Mouse (Mus musculus): ENCODE results near the gene Hexdc. TPM values are rescaled to one million over a fixed set of nuclear protein-coding genes. Genes with fewer than 3 reads are reported as not detected.
A peak's percentile ranks its signal among the peaks of the same experiment; 100 is the strongest.

The Hexdc gene
- polyA plus RNA-seq, 1 experiment: 54.1 TPM

DNA sequence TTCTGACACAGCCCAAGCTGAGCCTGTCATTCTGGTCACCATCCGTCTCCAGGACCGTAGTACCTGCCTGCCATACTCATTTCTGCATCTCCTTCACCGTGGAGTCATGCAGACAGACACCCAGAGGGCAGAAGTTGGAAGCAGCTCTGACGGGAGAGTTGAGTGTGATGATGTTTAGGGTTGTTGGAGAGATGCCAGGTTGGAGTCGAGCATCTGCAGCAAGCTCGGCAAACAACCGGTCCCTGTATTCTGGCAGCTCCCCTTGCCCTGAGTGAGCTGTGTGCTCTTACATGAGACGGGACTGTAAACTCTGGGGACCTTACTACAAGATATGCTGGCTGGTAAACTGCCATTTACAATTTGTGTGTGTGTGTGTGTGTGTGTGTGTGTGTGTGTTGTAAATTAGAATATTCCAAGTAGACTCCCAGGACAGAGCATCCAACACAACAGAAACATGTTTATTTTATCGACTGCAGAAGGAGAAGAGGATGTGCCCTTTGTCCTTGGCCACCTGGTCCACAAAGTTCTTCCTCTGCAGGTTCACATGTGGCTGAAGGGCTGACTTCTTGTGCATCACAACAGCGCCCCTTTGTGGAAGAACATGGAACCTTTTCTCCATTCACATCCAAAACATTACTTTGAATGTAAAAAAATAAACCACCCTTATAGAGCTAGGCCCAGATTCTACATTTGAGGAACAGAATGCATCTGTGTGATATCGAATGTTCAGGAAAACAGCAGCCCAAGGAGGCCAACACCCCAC lies 2.6 kb upstream of the Hexdc start:
- no peak for TF ChIP-seq POLR2A (IDR thresholded peaks at IDR 0.05; ENCODE audit: borderline replicate concordance, insufficient read depth, low read length)
- TF ChIP-seq CTCF (IDR thresholded peaks at IDR 0.05; ENCODE audit: borderline replicate concordance, insufficient read depth, low read depth, low read length): peak; percentile 56
- no peak for DNase-seq
- H3K27ac ChIP-seq (ENCODE audit: insufficient read depth, low read length): no peak overlapping the region
- WGBS: 37% methylated on average over 11 of the region's 11 CpGs
- no peaks in the 10 kb centered on the region for H3K27me3 ChIP-seq (ENCODE audit: control insufficient read depth, insufficient read depth, low read length)
- peaks cover 3% of the 10 kb centered on the region for H3K4me1 ChIP-seq (ENCODE audit: control insufficient read depth, insufficient read depth, low read length)
- H3K4me3 ChIP-seq (replicated peaks; ENCODE audit: insufficient read depth, low read depth, low read length): no peak overlapping the region

DNA sequence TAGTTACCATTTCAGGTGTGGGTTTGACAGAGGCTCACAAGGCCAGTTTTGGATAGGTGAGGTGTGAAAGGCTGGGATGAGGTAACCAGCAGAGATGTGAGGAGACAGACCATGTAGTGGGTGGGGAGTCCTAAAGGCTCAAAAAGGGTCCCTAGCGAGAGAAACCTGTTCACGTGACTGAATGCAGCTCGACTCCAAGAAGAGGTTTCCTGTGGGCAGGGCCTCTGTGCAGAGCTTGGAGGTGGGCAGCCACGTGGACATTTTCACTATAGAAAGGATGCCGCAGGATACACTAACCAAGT lies 423 bp upstream of the Hexdc start:
- TF ChIP-seq POLR2A (IDR thresholded peaks at IDR 0.05; ENCODE audit: borderline replicate concordance, insufficient read depth, low read length) (no peak), CTCF (IDR thresholded peaks at IDR 0.05; ENCODE audit: borderline replicate concordance, insufficient read depth, low read depth, low read length) (no peak)
- Histone ChIP-seq H3K4me3 (replicated peaks; ENCODE audit: insufficient read depth, low read depth, low read length) (peak overlapping the region; percentile 70), H3K4me1 (ENCODE audit: control insufficient read depth, insufficient read depth, low read length) (peaks cover 3% of the 10 kb centered on the region), H3K27me3 (ENCODE audit: control insufficient read depth, insufficient read depth, low read length) (no peaks in the 10 kb centered on the region), H3K27ac (ENCODE audit: insufficient read depth, low read length) (no peak overlapping the region)
- WGBS: 1% methylated on average over 5 of the region's 5 CpGs
- no peak for DNase-seq

DNA sequence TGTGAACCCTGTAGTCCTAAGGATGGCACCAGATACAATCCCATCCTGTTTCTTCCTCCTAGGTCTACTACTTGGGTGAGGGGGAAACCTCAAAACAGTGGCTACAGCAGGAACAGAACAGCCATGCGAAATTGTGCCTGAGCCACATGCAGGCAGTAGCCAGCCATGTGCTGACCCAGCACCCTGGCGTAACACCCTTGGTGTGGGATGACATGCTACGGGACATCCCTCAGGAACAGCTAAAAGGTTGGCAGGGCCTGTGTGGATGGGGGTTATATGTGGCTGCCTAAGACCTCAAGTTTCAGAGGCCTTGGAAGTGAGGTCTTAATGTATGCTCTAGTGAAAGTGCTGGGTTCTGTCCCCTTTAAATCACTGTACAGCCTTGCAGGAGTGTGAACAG lies 12.6 kb downstream of the Hexdc start:
- Histone ChIP-seq H3K4me3 (replicated peaks; ENCODE audit: insufficient read depth, low read depth, low read length) (no peak overlapping the region), H3K4me1 (ENCODE audit: control insufficient read depth, insufficient read depth, low read length) (peaks cover 13% of the 10 kb centered on the region), H3K27me3 (ENCODE audit: control insufficient read depth, insufficient read depth, low read length) (no peaks in the 10 kb centered on the region), H3K27ac (ENCODE audit: insufficient read depth, low read length) (no peak overlapping the region)
- 94% methylated on average over 3 of the region's 3 CpGs for whole genome bisulfite sequencing
- TF ChIP-seq CTCF (IDR thresholded peaks at IDR 0.05; ENCODE audit: borderline replicate concordance, insufficient read depth, low read depth, low read length) (no peak), POLR2A (IDR thresholded peaks at IDR 0.05; ENCODE audit: borderline replicate concordance, insufficient read depth, low read length) (no peak)
- no peak for DNase-seq

DNA sequence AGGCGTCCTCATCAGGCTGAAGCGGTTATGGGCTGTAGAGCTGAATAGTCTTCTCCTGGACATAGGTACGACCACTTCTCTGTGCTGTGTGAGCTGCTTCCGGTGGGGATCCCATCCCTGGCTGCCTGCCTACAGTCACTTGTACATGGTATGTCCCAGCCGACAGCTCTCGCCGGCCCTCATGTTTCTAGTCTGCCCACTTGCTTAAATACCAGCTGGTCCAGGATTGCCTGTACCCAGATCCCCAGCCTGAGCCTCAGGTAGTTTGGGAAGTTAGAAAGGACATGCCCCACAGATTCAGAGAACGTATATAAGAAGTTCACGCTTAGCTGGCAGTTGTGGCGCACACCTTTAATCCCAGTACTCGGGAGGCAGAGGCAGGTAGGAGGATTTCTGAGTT lies 15.5 kb downstream of the Hexdc start:
- TF ChIP-seq POLR2A (IDR thresholded peaks at IDR 0.05; ENCODE audit: borderline replicate concordance, insufficient read depth, low read length): no peak
- TF ChIP-seq CTCF (IDR thresholded peaks at IDR 0.05; ENCODE audit: borderline replicate concordance, insufficient read depth, low read depth, low read length): no peak
- no peak for DNase-seq
- Histone ChIP-seq H3K27ac (ENCODE audit: insufficient read depth, low read length) (no peak overlapping the region), H3K27me3 (ENCODE audit: control insufficient read depth, insufficient read depth, low read length) (no peaks in the 10 kb centered on the region), H3K4me3 (replicated peaks; ENCODE audit: insufficient read depth, low read depth, low read length) (no peak overlapping the region), H3K4me1 (ENCODE audit: control insufficient read depth, insufficient read depth, low read length) (peaks cover 17% of the 10 kb centered on the region)
- WGBS: 87% methylated on average over 11 of the region's 11 CpGs

DNA sequence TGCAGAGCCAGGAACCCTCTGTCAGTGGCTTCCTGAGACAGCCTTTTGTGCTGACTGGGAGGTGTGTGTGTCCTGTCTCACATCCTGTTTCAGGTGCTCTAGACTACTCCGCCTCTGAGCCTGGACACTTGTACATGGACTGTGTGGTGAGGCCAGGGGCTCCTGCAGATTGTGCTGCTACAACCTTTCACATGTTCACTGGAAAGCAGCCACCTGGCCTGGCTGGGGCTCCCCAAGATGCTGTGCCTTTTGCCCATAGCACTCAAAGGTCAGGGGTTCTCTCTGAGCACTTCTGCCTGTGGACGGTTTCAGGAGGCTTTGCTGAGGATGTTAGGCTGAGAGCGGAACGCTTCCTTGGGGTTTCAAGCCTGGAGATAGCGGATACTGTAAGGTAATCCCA lies 16.5 kb downstream of the Hexdc start:
- Histone ChIP-seq H3K27me3 (ENCODE audit: control insufficient read depth, insufficient read depth, low read length) (no peaks in the 10 kb centered on the region), H3K4me1 (ENCODE audit: control insufficient read depth, insufficient read depth, low read length) (peaks cover 17% of the 10 kb centered on the region), H3K27ac (ENCODE audit: insufficient read depth, low read length) (no peak overlapping the region), H3K4me3 (replicated peaks; ENCODE audit: insufficient read depth, low read depth, low read length) (no peak overlapping the region)
- TF ChIP-seq CTCF (IDR thresholded peaks at IDR 0.05; ENCODE audit: borderline replicate concordance, insufficient read depth, low read depth, low read length) (no peak), POLR2A (IDR thresholded peaks at IDR 0.05; ENCODE audit: borderline replicate concordance, insufficient read depth, low read length) (no peak)
- DNase-seq: no peak
- 68% methylated on average over 5 of the region's 5 CpGs for WGBS

DNA sequence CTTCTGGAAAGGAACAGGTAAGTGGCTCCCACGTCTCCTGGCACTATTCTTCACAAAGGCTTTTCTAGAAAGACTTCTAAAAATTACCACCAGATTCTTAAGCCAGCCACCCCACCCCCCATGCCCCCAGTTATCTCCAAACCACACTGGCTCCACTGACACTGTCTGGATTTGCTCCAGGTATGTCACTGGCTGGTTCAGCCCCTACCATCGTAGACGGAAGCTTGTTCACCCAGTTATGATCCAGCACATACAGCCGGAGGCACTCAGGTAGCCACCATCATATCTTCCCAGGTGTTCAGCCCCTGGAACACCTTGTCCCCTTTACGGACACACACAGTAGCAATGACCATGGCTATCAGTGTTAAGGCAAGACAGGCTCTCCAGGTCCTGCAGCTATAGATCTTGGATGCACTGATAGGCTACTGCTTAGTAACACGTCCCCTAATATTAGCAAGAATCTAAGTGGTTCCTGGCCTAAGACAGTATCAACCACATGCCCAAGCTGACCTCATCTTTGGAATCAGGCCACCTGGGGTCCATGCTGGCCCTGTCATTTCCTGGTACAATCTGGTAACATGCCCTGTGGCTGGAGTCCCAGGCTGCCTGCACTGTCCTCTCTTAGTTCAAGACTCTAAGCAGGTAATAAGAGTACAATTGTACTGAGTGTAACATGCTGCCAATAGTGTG lies 17.2 kb downstream of the Hexdc start:
- Histone ChIP-seq H3K27me3 (ENCODE audit: control insufficient read depth, insufficient read depth, low read length) (no peaks in the 10 kb centered on the region), H3K4me3 (replicated peaks; ENCODE audit: insufficient read depth, low read depth, low read length) (no peak overlapping the region), H3K4me1 (ENCODE audit: control insufficient read depth, insufficient read depth, low read length) (peaks cover 17% of the 10 kb centered on the region), H3K27ac (ENCODE audit: insufficient read depth, low read length) (peak overlapping the region; percentile 12)
- TF ChIP-seq POLR2A (IDR thresholded peaks at IDR 0.05; ENCODE audit: borderline replicate concordance, insufficient read depth, low read length) (0 out of 2 replicates have a peak, but pooled peaks have one; percentile 8), CTCF (IDR thresholded peaks at IDR 0.05; ENCODE audit: borderline replicate concordance, insufficient read depth, low read depth, low read length) (no peak)
- 35% methylated on average over 6 of the region's 6 CpGs for WGBS
- DNase-seq: peak; percentile 67 to 80

DNA sequence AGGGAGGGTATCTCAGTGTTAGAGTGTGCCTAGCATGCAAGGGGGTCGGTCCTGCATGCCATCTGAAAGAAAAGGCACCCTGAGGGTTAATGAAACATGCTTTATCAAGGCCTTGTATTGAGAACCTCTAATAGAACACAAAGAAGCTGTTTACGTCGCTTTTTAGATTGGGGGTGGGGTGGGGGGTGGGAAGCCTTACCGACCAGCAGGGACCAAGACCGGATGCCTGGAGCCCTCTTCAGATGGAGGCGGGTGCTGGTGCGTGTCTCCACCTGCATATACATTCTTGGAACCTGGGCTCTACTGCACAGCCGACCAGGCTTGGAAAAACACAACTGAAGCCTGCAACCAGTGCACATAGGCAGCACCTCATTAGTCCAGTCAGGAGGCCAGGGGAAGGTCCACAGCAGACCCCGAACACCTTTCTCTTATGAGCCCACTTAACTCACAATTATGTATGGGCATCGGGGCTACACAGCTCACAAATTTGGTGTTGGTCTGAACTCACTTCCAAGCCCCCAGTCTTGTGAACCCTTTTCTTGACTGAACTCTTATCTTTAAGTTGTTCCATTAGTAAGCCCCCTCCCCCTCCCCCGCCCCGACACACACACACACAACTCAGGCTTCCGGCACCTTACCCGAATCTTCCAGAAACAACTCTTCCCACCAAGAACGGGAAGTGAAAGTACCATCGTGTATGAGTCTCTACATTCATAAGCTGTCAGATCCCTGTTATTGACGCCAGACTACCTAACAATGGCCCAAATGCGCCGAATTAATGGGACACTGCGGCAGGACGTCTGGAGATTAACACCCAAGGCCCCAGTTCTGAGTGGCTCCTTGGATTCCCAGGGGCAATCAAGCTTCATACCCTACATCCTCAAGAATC lies 24.1 kb downstream of the Hexdc start:
- 15% methylated on average over 21 of the region's 21 CpGs for WGBS
- peak overlapping the region; percentile 96 for H3K4me3 ChIP-seq (replicated peaks; ENCODE audit: insufficient read depth, low read depth, low read length)
- TF ChIP-seq CTCF (IDR thresholded peaks at IDR 0.05; ENCODE audit: borderline replicate concordance, insufficient read depth, low read depth, low read length): no peak
- TF ChIP-seq POLR2A (IDR thresholded peaks at IDR 0.05; ENCODE audit: borderline replicate concordance, insufficient read depth, low read length): no peak

More for the DNA sequence above, 24.1 kb downstream of the Hexdc start:
- Histone ChIP-seq H3K4me1 (ENCODE audit: control insufficient read depth, insufficient read depth, low read length) (peaks cover 5% of the 10 kb centered on the region; the same call in 1 of the 2 replicates), H3K27me3 (ENCODE audit: control insufficient read depth, insufficient read depth, low read length) (no peaks in the 10 kb centered on the region), H3K27ac (ENCODE audit: insufficient read depth, low read length) (0 out of 2 replicates have a peak overlapping the region, but pooled peaks have one; percentile 15)
- no peak for DNase-seq
